Mouse (Mus musculus): ENCODE results near the gene Gkn1. TPM values are rescaled to one million over a fixed set of nuclear protein-coding genes. Genes with fewer than 3 reads are reported as not detected.

Gene Gkn1
- polyA plus RNA-seq, 1 experiment from 2014 or later, result not detected

DNA sequence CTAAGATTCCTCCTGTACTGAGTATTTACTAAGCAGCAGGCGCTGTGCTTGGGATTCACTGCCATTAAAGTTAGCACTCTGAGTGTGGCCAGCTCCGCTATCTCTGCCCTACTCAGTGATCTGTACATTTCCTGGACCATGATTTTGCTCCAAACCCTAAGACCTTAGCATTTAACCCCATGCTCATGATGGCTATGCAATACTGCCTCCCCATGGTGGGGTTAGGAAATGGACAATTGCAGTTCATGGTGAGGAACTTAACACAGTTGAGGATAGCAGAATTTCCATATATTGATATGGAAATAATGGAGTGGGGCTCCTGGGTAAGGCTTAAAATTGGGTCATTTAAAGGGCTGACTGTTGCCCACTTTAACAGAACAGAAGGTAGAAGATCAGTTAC lies 27.4 kb downstream of the Gkn1 start:
- no peak overlapping the region for H3K9ac ChIP-seq
- 46% methylated on average over 2 of the region's 2 CpGs for WGBS (ENCODE audit: insufficient replicate concordance)
- no peak overlapping the region for H3K4me3 ChIP-seq (replicated peaks)
- no peaks in the 10 kb centered on the region for H3K36me3 ChIP-seq (replicated peaks)
- ATAC-seq (ENCODE audit: insufficient read depth), result no peak
- 0 out of 2 replicates have a peak, but pooled peaks cover 4% of the 10 kb centered on the region for H3K27me3 ChIP-seq
- no peaks in the 10 kb centered on the region for H3K4me1 ChIP-seq (replicated peaks)
- no peak overlapping the region for H3K27ac ChIP-seq (replicated peaks)
- H3K9me3 ChIP-seq (replicated peaks), result no peaks in the 10 kb centered on the region
- H3K4me2 ChIP-seq, result no peak overlapping the region

DNA sequence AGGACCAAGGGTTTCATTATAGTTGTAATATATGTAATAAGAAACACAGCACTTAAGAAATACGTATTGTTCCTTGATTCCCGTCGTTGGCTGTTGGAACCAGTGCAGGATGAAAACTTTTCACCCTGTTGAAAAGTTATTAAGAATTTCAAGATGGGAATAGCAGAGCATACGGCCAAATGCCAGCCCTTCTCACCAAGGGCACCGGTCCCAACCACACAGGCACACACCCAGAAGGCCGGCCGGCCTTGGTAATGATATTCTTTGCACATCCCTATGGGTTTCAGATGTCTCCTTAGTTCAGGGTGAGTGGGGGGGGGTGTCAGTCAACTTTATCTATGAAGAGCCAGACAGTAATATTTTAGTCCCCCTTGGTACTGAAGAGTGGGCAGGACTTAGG lies 32.1 kb downstream of the Gkn1 start:
- H3K27ac ChIP-seq (replicated peaks), result no peak overlapping the region
- H3K27me3 ChIP-seq, result 0 out of 2 replicates have a peak, but pooled peaks cover 4% of the 10 kb centered on the region
- no peak for ATAC-seq (ENCODE audit: insufficient read depth)
- no peaks in the 10 kb centered on the region for H3K36me3 ChIP-seq (replicated peaks)
- H3K4me2 ChIP-seq, result no peak overlapping the region
- no peak overlapping the region for H3K4me3 ChIP-seq (replicated peaks)
- WGBS (ENCODE audit: insufficient replicate concordance), result 66% methylated on average over 7 of the region's 7 CpGs
- no peaks in the 10 kb centered on the region for H3K9me3 ChIP-seq (replicated peaks)
- no peak overlapping the region for H3K9ac ChIP-seq
- no peaks in the 10 kb centered on the region for H3K4me1 ChIP-seq (replicated peaks)

DNA sequence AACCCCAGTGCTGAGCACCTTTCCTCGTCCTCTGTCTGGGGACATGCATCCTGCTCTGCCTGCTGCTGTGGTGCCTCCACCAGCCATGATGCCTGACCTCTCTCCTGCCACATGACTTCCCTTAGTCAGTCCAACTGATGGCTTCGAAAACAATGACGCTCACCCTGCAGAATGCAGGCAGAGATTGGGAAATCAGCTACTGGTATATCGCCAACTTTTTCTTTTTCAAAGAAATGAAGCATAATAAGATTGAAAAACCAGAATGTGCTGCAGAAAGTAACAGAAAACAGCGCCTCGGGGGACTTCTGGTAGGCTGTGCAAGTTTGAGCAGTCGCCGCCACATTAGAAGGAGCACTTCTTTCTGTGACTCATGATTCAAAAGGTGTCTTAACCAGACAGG lies 33.8 kb downstream of the Gkn1 start:
- H3K9me3 ChIP-seq (replicated peaks), result no peaks in the 10 kb centered on the region
- no peak overlapping the region for H3K4me2 ChIP-seq
- ATAC-seq (ENCODE audit: insufficient read depth), result no peak
- H3K36me3 ChIP-seq (replicated peaks), result no peaks in the 10 kb centered on the region
- H3K4me1 ChIP-seq (replicated peaks), result no peaks in the 10 kb centered on the region
- WGBS (ENCODE audit: insufficient replicate concordance), result 73% methylated on average over 8 of the region's 8 CpGs
- H3K27ac ChIP-seq (replicated peaks), result no peak overlapping the region
- H3K4me3 ChIP-seq (replicated peaks), result no peak overlapping the region
- no peaks in the 10 kb centered on the region for H3K27me3 ChIP-seq
- no peak overlapping the region for H3K9ac ChIP-seq

DNA sequence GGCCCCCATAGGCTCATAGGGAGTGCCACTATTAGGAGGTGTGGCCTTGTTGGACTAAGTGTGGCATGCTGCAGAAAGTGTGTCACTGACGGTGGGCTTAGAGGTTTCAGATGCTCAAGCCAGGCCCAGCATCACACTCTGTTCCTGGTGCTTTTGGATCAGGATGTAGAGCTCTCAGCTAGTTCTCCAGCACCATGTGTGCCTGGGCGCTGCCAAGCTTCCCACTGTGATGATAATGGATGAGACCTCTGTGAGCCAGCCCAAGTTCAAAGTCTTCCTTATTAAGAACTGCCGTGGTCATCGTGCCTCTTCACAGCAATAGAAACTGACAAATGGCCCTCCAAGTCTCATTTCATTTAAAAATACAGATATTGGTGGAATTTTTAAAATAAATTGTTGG lies 38.0 kb downstream of the Gkn1 start:
- H3K4me2 ChIP-seq, result no peak overlapping the region
- H3K4me1 ChIP-seq (replicated peaks), result no peaks in the 10 kb centered on the region
- 56% methylated on average over 4 of the region's 4 CpGs for WGBS (ENCODE audit: insufficient replicate concordance)
- no peaks in the 10 kb centered on the region for H3K9me3 ChIP-seq (replicated peaks)
- no peaks in the 10 kb centered on the region for H3K36me3 ChIP-seq (replicated peaks)
- no peak overlapping the region for H3K4me3 ChIP-seq (replicated peaks)
- no peak overlapping the region for H3K9ac ChIP-seq
- no peaks in the 10 kb centered on the region for H3K27me3 ChIP-seq
- no peak overlapping the region for H3K27ac ChIP-seq (replicated peaks)
- no peak for ATAC-seq (ENCODE audit: insufficient read depth)

DNA sequence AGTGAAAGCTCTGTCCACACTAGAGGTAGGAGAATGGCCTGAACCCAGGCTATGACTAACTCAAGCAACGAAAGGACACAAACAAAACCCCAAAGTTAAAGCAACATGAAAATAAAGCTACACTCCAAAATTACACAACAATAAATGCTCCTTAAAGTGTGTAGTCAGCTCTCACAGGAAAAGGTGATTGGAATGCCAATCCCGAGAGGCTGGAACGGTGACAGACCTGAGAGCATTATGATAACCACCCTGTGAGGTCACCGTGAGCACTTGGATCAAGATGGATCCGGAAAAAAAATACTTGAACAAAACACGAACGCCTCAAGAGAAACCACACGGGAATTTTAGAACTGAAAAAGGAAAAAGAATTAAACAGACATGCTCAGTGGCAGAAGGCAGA lies 46.3 kb downstream of the Gkn1 start:
- no peak for ATAC-seq (ENCODE audit: insufficient read depth)
- no peak overlapping the region for H3K4me2 ChIP-seq
- H3K27ac ChIP-seq (replicated peaks), result no peak overlapping the region
- no peak overlapping the region for H3K4me3 ChIP-seq (replicated peaks)
- no peaks in the 10 kb centered on the region for H3K36me3 ChIP-seq (replicated peaks)
- H3K9me3 ChIP-seq (replicated peaks), result no peaks in the 10 kb centered on the region
- H3K9ac ChIP-seq, result no peak overlapping the region
- WGBS (ENCODE audit: insufficient replicate concordance), result 61% methylated on average over 8 of the region's 8 CpGs
- H3K4me1 ChIP-seq (replicated peaks), result no peaks in the 10 kb centered on the region
- H3K27me3 ChIP-seq, result no peaks in the 10 kb centered on the region

DNA sequence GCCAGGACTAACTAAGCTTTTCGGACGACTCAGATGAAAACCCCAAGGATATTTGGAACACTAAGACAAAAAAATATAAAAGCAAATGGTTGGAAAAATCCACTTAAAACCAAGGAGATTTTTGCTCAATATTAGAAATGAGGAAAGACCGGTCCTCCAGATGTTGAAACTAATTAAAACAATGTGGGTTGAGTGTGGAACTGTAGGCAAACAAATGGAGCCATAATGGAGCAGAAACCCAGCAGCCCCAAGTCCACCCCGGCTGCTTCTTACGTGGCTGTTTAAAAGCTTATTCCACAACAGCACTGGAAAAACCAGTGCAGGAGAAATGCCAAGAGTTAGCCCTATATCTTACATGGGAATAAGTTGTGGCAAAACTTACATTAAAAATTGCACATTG lies 48.0 kb downstream of the Gkn1 start:
- ATAC-seq (ENCODE audit: insufficient read depth), result no peak
- Histone ChIP-seq H3K9ac (no peak overlapping the region), H3K4me1 (replicated peaks) (no peaks in the 10 kb centered on the region; the same call in 1 of the 2 replicates), H3K36me3 (replicated peaks) (no peaks in the 10 kb centered on the region), H3K4me3 (replicated peaks) (no peak overlapping the region), H3K4me2 (no peak overlapping the region), H3K27ac (replicated peaks) (no peak overlapping the region), H3K27me3 (no peaks in the 10 kb centered on the region), H3K9me3 (replicated peaks) (no peaks in the 10 kb centered on the region)
- 70% methylated on average over 5 of the region's 5 CpGs for WGBS (ENCODE audit: insufficient replicate concordance)

DNA sequence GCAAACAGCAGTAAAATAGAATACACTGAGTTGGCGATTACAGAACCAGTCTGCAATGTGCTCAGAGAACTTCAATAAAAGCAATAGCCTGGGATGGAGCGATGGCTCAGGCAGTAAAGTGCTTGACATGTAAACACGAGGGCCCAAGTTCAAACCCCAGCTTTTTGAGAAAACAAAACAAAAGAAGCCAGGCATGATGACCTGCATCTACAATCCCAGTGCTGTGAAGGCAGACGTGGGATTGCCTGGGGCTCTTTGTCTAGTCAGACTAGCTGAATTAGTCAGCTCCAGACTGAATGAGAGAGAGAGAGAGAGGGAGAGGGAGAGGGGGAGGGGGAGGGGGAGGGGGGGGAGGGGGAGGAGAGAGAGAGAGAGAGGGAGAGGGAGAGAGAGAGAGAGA lies 48.8 kb downstream of the Gkn1 start:
- Histone ChIP-seq H3K4me3 (replicated peaks) (no peak overlapping the region), H3K9me3 (replicated peaks) (no peaks in the 10 kb centered on the region), H3K36me3 (replicated peaks) (no peaks in the 10 kb centered on the region), H3K27ac (replicated peaks) (no peak overlapping the region), H3K4me1 (replicated peaks) (no peaks in the 10 kb centered on the region; the same call in 1 of the 2 replicates), H3K27me3 (no peaks in the 10 kb centered on the region), H3K9ac (no peak overlapping the region), H3K4me2 (no peak overlapping the region)
- no peak for ATAC-seq (ENCODE audit: insufficient read depth)
- WGBS (ENCODE audit: insufficient replicate concordance), result 52% methylated on average over 4 of the region's 4 CpGs

Other genes starting within 250 kb of the Gkn1 start
- not detected in 2 replicates for gene D6Ertd527e, start 246.2 kb downstream of the Gkn1 start, polyA plus RNA-seq (2015; fragmentation: Nextera tagmentation; extraction: Ambion mirVana)
- gene Antxr1, start 15.1 kb downstream of the Gkn1 start, polyA plus RNA-seq (2015; fragmentation: Nextera tagmentation; extraction: Ambion mirVana), result 0.47 and 0.54 TPM in 2 replicates
- not detected in 2 replicates for gene Gkn2, start 22.4 kb upstream of the Gkn1 start, polyA plus RNA-seq (2015; fragmentation: Nextera tagmentation; extraction: Ambion mirVana)
- not detected in 2 replicates for gene Gkn3, start 38.0 kb upstream of the Gkn1 start, polyA plus RNA-seq (2015; fragmentation: Nextera tagmentation; extraction: Ambion mirVana)
- 0.13 and 0.20 TPM in 2 replicates for gene Bmp10, start 78.1 kb upstream of the Gkn1 start, polyA plus RNA-seq (2015; fragmentation: Nextera tagmentation; extraction: Ambion mirVana)
- gene Arhgap25, start 182.3 kb upstream of the Gkn1 start, polyA plus RNA-seq (2015; fragmentation: Nextera tagmentation; extraction: Ambion mirVana), result 4.0 and 4.9 TPM in 2 replicates
- 5.4 and 6.7 TPM in 2 replicates for gene Prokr1, start 239.8 kb upstream of the Gkn1 start, polyA plus RNA-seq (2015; fragmentation: Nextera tagmentation; extraction: Ambion mirVana)